Mouse (Mus musculus) megakaryocyte, embryonic 14.5 days (primary cell): ENCODE results near the gene Cmtr1. TPM values are rescaled to one million over a fixed set of nuclear protein-coding genes. Genes with fewer than 3 reads are reported as not detected.

Experiments
- H3K27me3 ChIP-seq: replicated peaks from 2 replicates; pipeline ENCODE3; 2012; ENCODE audit warnings: inconsistent platforms
- H3K36me3 ChIP-seq: replicated peaks from 2 replicates; pipeline ENCODE3; 2012; ENCODE audit warnings: low read length, inconsistent platforms, mixed read lengths
- H3K4me1 ChIP-seq: 2 replicates; pipeline ENCODE4 v1.6.1; 2012; ENCODE audit warnings: inconsistent platforms
- H3K4me3 ChIP-seq: replicated peaks from 2 replicates; pipeline ENCODE3; 2012; ENCODE audit warnings: moderate library complexity, mild to moderate bottlenecking, inconsistent platforms
- H3K9me3 ChIP-seq: 2 replicates; pipeline ENCODE4 v1.6.1; 2012; ENCODE audit warnings: inconsistent platforms
- FLI1 ChIP-seq: IDR thresholded peaks from 2 replicates; pipeline ENCODE4 v1.6.1; 2012; ENCODE audit warnings: low read length, inconsistent platforms, mixed read lengths
- GATA1 ChIP-seq: IDR thresholded peaks from 3 replicates; pipeline ENCODE4 v1.6.1; 2012; ENCODE audit warnings: mixed read lengths, low read length, inconsistent platforms, borderline replicate concordance
- polyA plus RNA-seq: library from polyadenylated mRNA; stranded (reverse); fragments of >175 nt; gene quantifications from 2 replicates; pipeline ENCODE4 v1.2.3, GENCODE M21; 2012; ENCODE audit warnings: low replicate concordance; ENCODE audit not compliant: insufficient read depth

Cmtr1 gene
- polyA plus RNA-seq, 1 experiment: 22.3 TPM

DNA sequence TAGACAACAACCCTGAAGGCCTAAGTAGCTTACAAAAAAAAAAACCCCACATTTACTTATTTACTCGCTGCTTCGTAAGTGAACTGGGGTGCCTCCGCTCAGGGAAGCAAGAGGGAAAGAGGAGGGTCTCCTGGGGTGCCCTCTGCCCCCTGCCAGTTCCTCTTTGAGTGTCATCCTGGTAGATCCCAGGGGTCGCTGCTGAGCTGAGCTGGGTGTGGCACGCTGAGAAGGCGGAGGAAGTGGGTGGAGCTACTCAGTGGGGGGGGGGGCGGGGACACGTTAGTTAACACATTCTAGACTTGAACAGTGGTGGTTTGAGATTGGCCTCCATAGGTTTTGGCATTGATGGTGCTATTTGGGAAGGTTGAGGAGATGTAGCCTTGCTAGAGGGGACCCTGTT lies 67.7 kb downstream of the Cmtr1 start:
- Histone ChIP-seq H3K9me3 (no peaks in the 10 kb centered on the region), H3K27me3 (peaks cover 35% of the 10 kb centered on the region), H3K4me3 (no peak overlapping the region), H3K4me1 (peaks cover 16% of the 10 kb centered on the region), H3K36me3 (no peaks in the 10 kb centered on the region)
- TF ChIP-seq FLI1 (no peak), GATA1 (no peak)

DNA sequence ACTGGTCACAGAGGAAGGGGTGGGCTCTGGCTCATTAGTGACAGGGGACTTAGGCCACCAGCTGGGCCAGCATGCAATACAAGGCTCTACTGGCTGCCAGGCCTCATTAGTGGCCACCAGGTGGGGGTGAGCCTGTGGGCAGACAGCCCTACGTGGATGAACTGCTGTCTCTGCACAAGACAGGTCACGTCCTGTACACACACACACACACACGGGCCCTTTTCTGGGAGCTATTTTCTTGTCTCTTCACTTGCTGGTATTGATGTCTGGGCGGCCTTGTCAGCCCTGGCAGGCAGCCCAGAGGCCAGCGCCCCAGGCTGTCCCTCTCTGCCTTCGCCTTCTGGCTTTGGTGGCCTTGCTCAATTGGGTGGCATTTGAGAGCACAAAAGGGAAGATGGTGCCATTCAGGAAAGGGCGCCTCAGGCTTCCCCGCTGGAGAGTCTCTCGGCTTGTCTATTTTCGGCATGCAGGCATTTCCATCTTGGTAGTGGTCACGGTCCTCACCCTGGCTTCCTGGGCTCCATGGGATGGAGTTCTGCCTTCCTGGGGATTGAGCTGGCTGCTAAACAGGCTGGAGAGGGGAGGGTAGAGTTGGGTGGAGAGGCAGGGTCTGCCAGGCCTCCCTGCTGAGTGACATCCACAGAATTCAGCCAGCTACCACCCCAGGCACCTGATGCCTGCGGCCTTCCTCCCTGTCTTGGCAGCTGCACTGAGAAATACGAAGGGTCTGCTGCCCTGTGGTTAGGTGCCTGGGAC lies 70.3 kb downstream of the Cmtr1 start:
- Histone ChIP-seq H3K4me3 (no peak overlapping the region), H3K27me3 (peaks cover 27% of the 10 kb centered on the region), H3K9me3 (no peaks in the 10 kb centered on the region), H3K36me3 (no peaks in the 10 kb centered on the region), H3K4me1 (peaks cover 22% of the 10 kb centered on the region)
- TF ChIP-seq FLI1: no peak

DNA sequence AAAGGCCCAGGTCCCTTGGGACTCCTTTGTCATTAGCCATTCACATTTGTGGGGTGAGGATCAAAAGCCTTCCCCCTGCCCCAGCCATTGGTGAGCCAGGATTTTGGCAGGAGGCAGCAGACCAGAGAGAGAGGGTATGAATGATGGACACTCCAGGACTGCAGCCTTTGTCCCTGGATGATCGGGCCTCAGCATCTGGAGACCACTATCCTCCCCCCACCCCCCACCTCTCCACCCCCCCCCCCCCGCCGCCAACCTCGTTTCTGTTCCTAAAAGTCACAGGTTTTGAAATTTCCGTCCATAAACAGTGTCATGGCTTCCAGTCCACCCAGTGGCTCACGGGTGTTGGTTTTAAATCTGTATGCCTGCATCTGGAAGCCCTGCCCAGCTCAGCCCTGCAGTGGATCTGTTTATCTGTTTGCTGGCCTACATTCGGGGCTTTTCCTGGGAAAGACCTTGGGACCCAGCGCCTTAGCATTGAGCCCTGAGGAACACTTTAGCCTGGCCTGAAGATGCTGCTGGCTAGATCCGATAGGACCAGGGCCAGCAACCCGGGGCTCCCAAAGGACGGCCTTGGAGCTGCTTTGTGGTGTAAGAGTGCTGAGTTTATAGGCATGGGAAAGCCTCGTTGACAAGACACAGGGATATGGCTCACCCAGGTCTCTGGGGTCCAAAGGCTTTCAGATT lies 71.0 kb downstream of the Cmtr1 start:
- no peaks in the 10 kb centered on the region for H3K36me3 ChIP-seq
- TF ChIP-seq GATA1 (no peak), FLI1 (no peak)
- no peaks in the 10 kb centered on the region for H3K9me3 ChIP-seq
- H3K27me3 ChIP-seq: peaks cover 26% of the 10 kb centered on the region
- H3K4me1 ChIP-seq: peaks cover 22% of the 10 kb centered on the region
- H3K4me3 ChIP-seq: no peak overlapping the region

DNA sequence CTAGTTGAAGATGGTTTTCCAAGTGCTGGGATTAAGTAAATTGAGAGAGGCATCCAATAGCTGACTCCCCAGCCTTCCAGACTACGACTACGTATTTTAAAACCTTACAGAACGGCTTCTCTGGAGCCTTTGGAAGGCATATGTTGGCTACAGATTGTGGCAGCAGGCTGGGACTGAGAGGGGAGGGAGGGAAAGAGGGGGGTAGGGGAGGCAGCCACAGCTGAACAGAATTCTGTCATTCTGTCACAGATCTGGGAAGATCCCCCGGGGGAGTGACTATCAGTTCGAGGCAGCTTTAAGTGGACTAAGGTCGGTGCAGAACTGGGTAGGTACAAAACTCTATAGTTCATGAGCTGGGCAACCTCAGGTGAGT lies 71.5 kb downstream of the Cmtr1 start:
- H3K27me3 ChIP-seq: peaks cover 27% of the 10 kb centered on the region
- no peaks in the 10 kb centered on the region for H3K36me3 ChIP-seq
- H3K9me3 ChIP-seq: no peaks in the 10 kb centered on the region
- TF ChIP-seq GATA1: no peak
- TF ChIP-seq FLI1: no peak
- peaks cover 22% of the 10 kb centered on the region for H3K4me1 ChIP-seq
- no peak overlapping the region for H3K4me3 ChIP-seq

DNA sequence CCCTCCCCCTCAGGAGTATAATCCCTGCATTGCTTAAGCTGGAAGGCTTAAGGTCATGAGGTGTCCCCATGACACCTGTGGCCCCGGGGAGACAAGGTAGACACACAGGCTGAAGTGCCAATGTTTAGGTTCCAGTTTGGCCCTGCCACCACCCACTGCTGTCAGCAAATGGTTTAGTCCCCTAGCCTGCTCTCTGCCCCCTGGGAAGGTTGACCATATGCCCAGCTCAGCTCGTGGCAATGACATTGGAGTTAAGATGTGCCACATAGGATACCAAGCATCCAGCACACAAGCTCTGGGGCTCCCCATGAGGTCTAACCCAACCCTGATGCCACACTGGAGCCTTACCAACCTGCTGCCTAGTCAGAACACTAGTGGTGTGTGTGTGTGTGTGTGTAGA lies 72.1 kb downstream of the Cmtr1 start:
- no peaks in the 10 kb centered on the region for H3K9me3 ChIP-seq
- no peaks in the 10 kb centered on the region for H3K36me3 ChIP-seq
- peaks cover 22% of the 10 kb centered on the region for H3K4me1 ChIP-seq
- TF ChIP-seq GATA1 (no peak), FLI1 (no peak)
- H3K4me3 ChIP-seq: no peak overlapping the region
- peaks cover 28% of the 10 kb centered on the region for H3K27me3 ChIP-seq

DNA sequence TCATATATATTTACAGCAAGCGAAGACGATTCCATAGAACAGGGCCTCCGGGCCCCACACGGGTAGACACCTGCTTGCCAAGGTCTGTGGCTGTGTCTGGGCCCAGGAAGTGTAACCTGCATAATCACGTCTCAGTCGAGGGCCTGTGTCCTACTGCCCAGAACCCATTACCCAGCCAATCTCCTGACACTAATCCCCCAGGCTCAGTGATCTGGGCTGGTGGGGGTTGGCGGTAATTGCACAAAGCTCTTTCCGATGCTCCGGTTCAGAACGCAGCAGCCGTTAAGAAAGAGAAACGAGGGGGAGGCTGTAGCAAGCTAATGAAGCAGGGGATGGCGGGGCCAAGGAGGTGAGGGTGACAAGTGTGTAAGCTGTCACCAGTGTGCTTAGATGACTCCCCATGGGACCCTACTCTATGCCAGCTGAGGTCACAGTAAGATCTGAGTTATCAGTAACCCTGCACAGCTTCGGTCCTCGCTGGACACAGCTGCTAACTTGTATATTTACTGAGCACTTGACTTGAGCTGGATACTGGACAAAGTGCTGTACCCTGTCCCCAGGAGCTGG lies 76.1 kb downstream of the Cmtr1 start:
- H3K27me3 ChIP-seq: peaks cover 53% of the 10 kb centered on the region
- peaks cover 17% of the 10 kb centered on the region for H3K4me1 ChIP-seq
- no peak overlapping the region for H3K4me3 ChIP-seq
- TF ChIP-seq FLI1 (no peak), GATA1 (no peak)
- peaks cover 8% of the 10 kb centered on the region; the same call in 1 of the 2 replicates for H3K9me3 ChIP-seq
- no peaks in the 10 kb centered on the region for H3K36me3 ChIP-seq

DNA sequence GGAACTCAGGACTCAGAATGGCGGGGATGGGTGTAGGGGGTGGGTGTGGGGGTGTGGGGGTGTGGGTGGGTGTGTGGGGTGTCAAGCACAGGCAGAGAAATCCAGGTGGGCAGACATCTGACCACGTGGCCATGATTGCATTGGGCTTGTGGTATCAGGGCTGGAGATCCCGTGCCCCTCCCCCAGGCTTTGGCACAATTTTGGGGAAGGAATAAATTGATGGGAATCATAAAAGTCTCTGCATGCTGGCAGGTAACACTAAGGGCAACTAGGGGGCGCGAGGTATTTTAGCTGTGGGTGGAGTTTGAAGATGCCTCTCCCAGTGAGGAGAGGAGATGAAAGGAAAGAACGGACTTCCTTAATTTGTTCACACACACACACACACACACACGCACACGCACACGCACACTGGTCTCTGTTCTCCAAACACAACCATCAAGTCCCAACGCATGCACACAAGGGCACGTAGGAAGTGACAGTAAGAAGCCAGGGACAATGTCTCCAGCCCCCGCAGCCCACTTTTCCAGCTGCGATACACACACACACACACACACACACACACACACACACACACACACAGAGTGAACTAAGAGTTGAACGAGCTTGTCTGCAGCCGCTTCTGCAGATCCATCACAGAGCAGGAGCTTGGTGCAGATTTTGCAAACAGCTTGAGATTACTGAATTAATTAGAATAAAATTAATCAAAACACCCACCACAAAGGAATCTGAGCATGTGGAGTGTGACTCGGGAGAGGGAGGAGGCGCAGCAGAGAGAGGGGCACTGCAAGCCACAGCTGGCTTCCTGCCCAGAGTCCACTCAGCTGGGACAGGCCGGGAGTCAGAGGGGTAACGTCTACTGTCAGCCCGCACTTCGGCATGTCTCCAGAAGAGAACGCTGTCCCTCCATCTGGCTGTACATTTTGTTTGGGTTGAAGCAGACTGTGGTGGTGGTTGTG lies 77.7 kb downstream of the Cmtr1 start:
- H3K9me3 ChIP-seq: peaks cover 8% of the 10 kb centered on the region; the same call in 1 of the 2 replicates
- TF ChIP-seq GATA1: no peak
- TF ChIP-seq FLI1: no peak
- peaks cover 60% of the 10 kb centered on the region for H3K27me3 ChIP-seq
- peaks cover 10% of the 10 kb centered on the region; the same call in 1 of the 2 replicates for H3K4me1 ChIP-seq
- H3K4me3 ChIP-seq: no peak overlapping the region
- no peaks in the 10 kb centered on the region for H3K36me3 ChIP-seq

DNA sequence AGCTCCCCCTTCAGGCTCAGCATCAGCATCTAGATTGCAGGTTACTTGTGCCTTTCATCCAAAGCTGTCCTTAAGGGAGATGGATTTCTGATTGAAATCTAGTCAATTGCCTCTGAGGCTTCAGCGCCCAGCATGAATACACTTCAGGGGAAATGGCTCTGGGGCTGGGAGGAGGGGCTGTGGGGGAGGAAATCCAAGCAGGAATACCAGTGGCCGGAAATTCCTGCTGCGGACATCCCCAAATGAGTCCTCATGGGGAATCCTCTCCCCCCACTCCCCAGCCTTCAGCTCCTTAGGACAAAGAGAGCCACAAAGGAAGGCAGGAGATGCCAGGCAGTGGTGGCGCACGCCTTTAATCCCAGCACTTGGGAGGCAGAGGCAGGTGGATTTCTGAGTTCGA lies 87.1 kb downstream of the Cmtr1 start:
- Histone ChIP-seq H3K27me3 (peaks cover 80% of the 10 kb centered on the region), H3K9me3 (no peaks in the 10 kb centered on the region), H3K4me3 (no peak overlapping the region), H3K4me1 (peaks cover 10% of the 10 kb centered on the region), H3K36me3 (no peaks in the 10 kb centered on the region)
- TF ChIP-seq FLI1 (no peak), GATA1 (no peak)

DNA sequence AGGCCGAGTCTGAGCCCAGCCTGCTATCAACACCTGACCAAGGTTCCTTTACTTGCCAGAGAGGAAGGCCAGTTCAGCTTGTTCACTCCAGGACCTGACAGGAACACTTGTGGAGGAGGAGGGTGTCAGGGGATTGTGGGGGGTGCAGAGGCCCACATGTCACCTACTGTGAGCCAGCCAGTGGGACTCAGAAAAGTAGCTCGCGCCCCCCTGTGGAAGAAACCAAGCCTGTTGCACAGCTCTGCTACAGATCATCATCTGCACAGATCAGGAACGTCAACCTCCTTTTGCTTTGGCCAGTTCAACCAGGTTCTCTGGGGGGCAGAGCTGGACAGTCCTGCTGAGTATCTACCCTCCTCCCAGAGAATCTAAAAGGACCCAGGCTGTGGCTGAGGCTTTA lies 94.1 kb downstream of the Cmtr1 start:
- peaks cover 33% of the 10 kb centered on the region for H3K4me1 ChIP-seq
- TF ChIP-seq FLI1 (no peak), GATA1 (no peak)
- H3K27me3 ChIP-seq: peaks cover 45% of the 10 kb centered on the region
- no peaks in the 10 kb centered on the region for H3K36me3 ChIP-seq
- H3K9me3 ChIP-seq: no peaks in the 10 kb centered on the region
- H3K4me3 ChIP-seq: no peak overlapping the region

Other genes starting within 250 kb of the Cmtr1 start
- 350 and 629 TPM in 2 replicates for gene Pim1, start 169.8 kb upstream of the Cmtr1 start, polyA plus RNA-seq
- not detected in 2 replicates for gene Gm17657, start 111.0 kb upstream of the Cmtr1 start, polyA plus RNA-seq
- gene Tbc1d22b, start 110.8 kb upstream of the Cmtr1 start, polyA plus RNA-seq: 9.9 and 12.4 TPM in 2 replicates
- 0.20 TPM in 1 of 2 replicates, not detected in the other for gene Tmem217, start 108.2 kb upstream of the Cmtr1 start, polyA plus RNA-seq
- 7.7 and 8.0 TPM in 2 replicates for gene Rnf8, start 45.8 kb upstream of the Cmtr1 start, polyA plus RNA-seq
- not detected in 2 replicates for gene Gm28043, start 45.7 kb upstream of the Cmtr1 start, polyA plus RNA-seq
- 1.2 and 9.1 TPM in 2 replicates for gene Ccdc167, start 56.4 kb downstream of the Cmtr1 start, polyA plus RNA-seq